Mouse (Mus musculus): ENCODE results near the gene Rgs8. TPM values are rescaled to one million over a fixed set of nuclear protein-coding genes. Genes with fewer than 3 reads are reported as not detected.

Rgs8 gene
- polyA plus RNA-seq, 1 experiment from 2014 or later: 0.61 TPM

GRCm38 (mm10) chr1:153662362-153662761, 9.5 kb downstream of the Rgs8 start:
- no peak for DNase-seq (ENCODE audit: low spot score)
- Histone ChIP-seq H3K4me3 (no peak overlapping the region), H3K9me3 (replicated peaks) (no peaks in the 10 kb centered on the region), H3K27ac (no peak overlapping the region), H3K4me1 (peaks cover 54% of the 10 kb centered on the region), H3K27me3 (ENCODE audit: low read depth, poor library complexity, severe bottlenecking) (peaks cover 81% of the 10 kb centered on the region), H3K36me3 (no peaks in the 10 kb centered on the region)
- WGBS: 55% methylated on average over 4 of the region's 4 CpGs

- H3K36me3 ChIP-seq: no peaks in the 10 kb centered on the region
- 6% methylated on average over 10 of the region's 10 CpGs for WGBS
- DNase-seq (ENCODE audit: low spot score): peak; percentile 58
- peaks cover 40% of the 10 kb centered on the region for H3K4me1 ChIP-seq
- peak overlapping the region; percentile 35 for H3K4me3 ChIP-seq
- H3K27ac ChIP-seq: peak overlapping the region; percentile 56; the same call in 1 of the 2 replicates
- no peaks in the 10 kb centered on the region for H3K9me3 ChIP-seq (replicated peaks)
- peaks cover 86% of the 10 kb centered on the region for H3K27me3 ChIP-seq (ENCODE audit: low read depth, poor library complexity, severe bottlenecking)
These were observed 12.4 kb downstream of the Rgs8 start for GRCm38 (mm10) chr1:153665066-153665715.

GRCm38 (mm10) chr1:153666236-153666635, 13.4 kb downstream of the Rgs8 start:
- no peak for DNase-seq (ENCODE audit: low spot score)
- no peak overlapping the region for H3K4me3 ChIP-seq
- H3K27me3 ChIP-seq (ENCODE audit: low read depth, poor library complexity, severe bottlenecking): peaks cover 86% of the 10 kb centered on the region
- H3K4me1 ChIP-seq: peaks cover 41% of the 10 kb centered on the region
- no peak overlapping the region for H3K27ac ChIP-seq
- 11% methylated on average over 1 of the region's 1 CpGs for WGBS
- H3K36me3 ChIP-seq: no peaks in the 10 kb centered on the region
- no peaks in the 10 kb centered on the region for H3K9me3 ChIP-seq (replicated peaks)

- no peaks in the 10 kb centered on the region for H3K9me3 ChIP-seq (replicated peaks)
These were observed 14.5 kb downstream of the Rgs8 start for GRCm38 (mm10) chr1:153667244-153667727.

DNA sequence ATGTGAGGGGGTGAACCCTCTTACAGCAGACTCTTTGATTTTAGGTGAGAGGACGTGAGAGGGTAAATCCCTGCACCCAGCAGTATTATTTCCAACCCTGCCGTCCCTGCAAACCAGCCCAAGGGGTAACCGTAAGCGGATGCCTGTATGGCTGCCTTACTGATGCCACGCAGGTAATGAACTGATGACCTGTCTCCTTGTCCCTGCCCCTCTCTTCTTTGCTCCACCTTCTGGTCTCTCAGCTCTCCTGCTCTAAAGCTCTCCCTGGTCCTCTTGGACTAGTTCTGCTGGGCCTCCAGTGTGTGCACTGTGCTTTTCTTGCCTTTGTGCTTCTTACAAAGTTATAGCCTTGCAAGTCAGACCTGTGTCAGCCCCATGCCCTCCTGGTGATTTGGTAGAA, 15.0 kb downstream of the Rgs8 start:
- Histone ChIP-seq H3K9me3 (replicated peaks) (no peaks in the 10 kb centered on the region), H3K36me3 (no peaks in the 10 kb centered on the region), H3K27ac (no peak overlapping the region), H3K4me1 (peaks cover 36% of the 10 kb centered on the region), H3K27me3 (ENCODE audit: low read depth, poor library complexity, severe bottlenecking) (peaks cover 77% of the 10 kb centered on the region), H3K4me3 (no peak overlapping the region)
- DNase-seq (ENCODE audit: low spot score): no peak
- WGBS: 57% methylated on average over 5 of the region's 5 CpGs

More at GRCm38 (mm10) chr1:153667244-153667727, 14.5 kb downstream of the Rgs8 start:
- H3K27ac ChIP-seq: no peak overlapping the region
- peaks cover 79% of the 10 kb centered on the region for H3K27me3 ChIP-seq (ENCODE audit: low read depth, poor library complexity, severe bottlenecking)
- H3K4me1 ChIP-seq: peaks cover 36% of the 10 kb centered on the region
- DNase-seq (ENCODE audit: low spot score): no peak
- WGBS: 68% methylated on average over 4 of the region's 4 CpGs
- no peak overlapping the region for H3K4me3 ChIP-seq
- no peaks in the 10 kb centered on the region for H3K36me3 ChIP-seq

DNA sequence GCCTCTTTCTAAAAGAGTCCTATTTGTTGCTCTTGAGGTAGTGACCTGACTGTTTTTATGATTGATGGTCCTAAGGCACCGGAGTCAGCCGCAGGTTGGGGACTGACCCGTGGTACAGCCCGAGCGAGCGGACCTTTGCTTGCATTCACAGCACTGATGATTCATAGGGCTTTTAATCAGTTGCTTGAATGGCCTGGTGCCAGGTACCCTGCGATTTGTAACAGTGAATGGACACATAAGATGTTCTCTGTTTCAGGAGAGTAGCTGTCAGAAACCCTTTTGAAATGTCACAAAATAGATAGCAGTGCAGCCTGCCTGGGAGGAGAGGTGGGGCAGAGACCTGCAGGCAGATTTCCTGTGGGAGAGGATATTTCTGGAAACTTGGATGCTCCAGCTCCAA, 16.3 kb downstream of the Rgs8 start:
- peaks cover 71% of the 10 kb centered on the region for H3K27me3 ChIP-seq (ENCODE audit: low read depth, poor library complexity, severe bottlenecking)
- no peak overlapping the region for H3K4me3 ChIP-seq
- no peaks in the 10 kb centered on the region for H3K36me3 ChIP-seq
- no peak for DNase-seq (ENCODE audit: low spot score)
- H3K9me3 ChIP-seq (replicated peaks): no peaks in the 10 kb centered on the region
- H3K4me1 ChIP-seq: peaks cover 36% of the 10 kb centered on the region
- 83% methylated on average over 7 of the region's 7 CpGs for WGBS
- H3K27ac ChIP-seq: no peak overlapping the region

DNA sequence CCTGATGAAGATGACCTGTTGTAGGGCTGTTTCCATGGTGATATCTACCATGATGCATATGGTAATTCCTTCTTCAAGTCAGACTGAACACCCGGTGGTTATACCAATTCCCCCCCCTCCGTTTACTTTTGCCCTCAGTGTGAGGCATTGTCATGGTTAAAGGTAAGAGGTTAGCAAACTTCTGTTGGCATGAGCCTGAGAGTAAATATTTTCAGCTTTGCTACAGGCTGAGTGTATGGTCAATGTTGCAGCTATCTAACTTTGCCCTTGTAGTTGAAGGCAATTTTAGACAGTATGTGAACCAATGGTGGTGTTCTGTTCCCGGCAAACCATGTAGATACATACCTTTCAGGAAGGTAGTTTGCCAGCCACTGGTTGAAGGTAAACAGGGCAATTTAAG, 16.9 kb downstream of the Rgs8 start:
- Histone ChIP-seq H3K4me1 (peaks cover 32% of the 10 kb centered on the region), H3K27me3 (ENCODE audit: low read depth, poor library complexity, severe bottlenecking) (peaks cover 65% of the 10 kb centered on the region)

GRCm38 (mm10) chr1:153671352-153671751, 18.5 kb downstream of the Rgs8 start:
- no peak overlapping the region for H3K4me3 ChIP-seq
- DNase-seq (ENCODE audit: low spot score): no peak
- 80% methylated on average over 3 of the region's 3 CpGs for WGBS
- H3K4me1 ChIP-seq: peaks cover 15% of the 10 kb centered on the region
- peaks cover 48% of the 10 kb centered on the region for H3K27me3 ChIP-seq (ENCODE audit: low read depth, poor library complexity, severe bottlenecking)
- H3K9me3 ChIP-seq (replicated peaks): no peaks in the 10 kb centered on the region
- H3K36me3 ChIP-seq: no peaks in the 10 kb centered on the region
- H3K27ac ChIP-seq: no peak overlapping the region

More for the DNA sequence above, 16.9 kb downstream of the Rgs8 start:
- Histone ChIP-seq H3K27ac (no peak overlapping the region), H3K9me3 (replicated peaks) (no peaks in the 10 kb centered on the region), H3K36me3 (no peaks in the 10 kb centered on the region), H3K4me3 (no peak overlapping the region)
- 68% methylated on average over 3 of the region's 3 CpGs for WGBS
- no peak for DNase-seq (ENCODE audit: low spot score)

- H3K4me3 ChIP-seq: no peak overlapping the region
- H3K27ac ChIP-seq: no peak overlapping the region
- peaks cover 4% of the 10 kb centered on the region for H3K4me1 ChIP-seq
- H3K27me3 ChIP-seq (ENCODE audit: low read depth, poor library complexity, severe bottlenecking): peaks cover 44% of the 10 kb centered on the region
- H3K36me3 ChIP-seq: no peaks in the 10 kb centered on the region
- no peaks in the 10 kb centered on the region for H3K9me3 ChIP-seq (replicated peaks)
- no peak for DNase-seq (ENCODE audit: low spot score)
- WGBS: 79% methylated on average over 9 of the region's 9 CpGs
These were observed 19.9 kb downstream of the Rgs8 start for GRCm38 (mm10) chr1:153672698-153673097.

- Histone ChIP-seq H3K9me3 (replicated peaks) (no peaks in the 10 kb centered on the region), H3K36me3 (no peaks in the 10 kb centered on the region), H3K4me3 (no peak overlapping the region), H3K27ac (no peak overlapping the region), H3K4me1 (peaks cover 4% of the 10 kb centered on the region), H3K27me3 (ENCODE audit: low read depth, poor library complexity, severe bottlenecking) (peaks cover 36% of the 10 kb centered on the region)
- no peak for DNase-seq (ENCODE audit: low spot score)
- 94% methylated on average over 12 of the region's 12 CpGs for WGBS
These were observed 21.1 kb downstream of the Rgs8 start for GRCm38 (mm10) chr1:153673900-153674299.

DNA sequence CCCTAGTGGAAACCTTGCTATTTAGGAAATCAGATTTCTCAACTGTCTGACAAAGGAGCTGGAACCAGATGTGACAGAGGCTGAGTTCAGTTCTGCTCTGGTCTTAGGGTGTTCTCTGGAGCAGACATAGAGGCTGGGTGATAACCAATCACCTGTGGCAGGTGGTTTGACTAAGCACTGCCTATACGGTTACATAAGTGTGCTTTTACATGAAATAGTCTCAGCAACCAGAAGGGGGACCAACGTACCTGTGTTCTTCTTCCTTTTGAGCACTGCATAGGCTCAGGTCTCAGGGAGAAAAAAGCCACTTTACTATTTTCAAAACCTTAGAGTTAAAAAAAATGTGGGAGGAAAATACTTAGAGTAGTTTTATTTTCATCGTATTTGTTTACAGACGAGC, 22.8 kb downstream of the Rgs8 start:
- H3K27me3 ChIP-seq (ENCODE audit: low read depth, poor library complexity, severe bottlenecking): peaks cover 24% of the 10 kb centered on the region
- 86% methylated on average over 4 of the region's 4 CpGs for WGBS
- H3K4me1 ChIP-seq: peaks cover 8% of the 10 kb centered on the region
- H3K36me3 ChIP-seq: no peaks in the 10 kb centered on the region
- H3K4me3 ChIP-seq: no peak overlapping the region
- H3K27ac ChIP-seq: no peak overlapping the region
- no peaks in the 10 kb centered on the region for H3K9me3 ChIP-seq (replicated peaks)
- DNase-seq (ENCODE audit: low spot score): no peak

GRCm38 (mm10) chr1:153677635-153678034, 24.8 kb downstream of the Rgs8 start:
- Histone ChIP-seq H3K4me1 (peaks cover 10% of the 10 kb centered on the region), H3K27me3 (ENCODE audit: low read depth, poor library complexity, severe bottlenecking) (peaks cover 15% of the 10 kb centered on the region; the same call in 1 of the 2 replicates), H3K36me3 (no peaks in the 10 kb centered on the region), H3K9me3 (replicated peaks) (no peaks in the 10 kb centered on the region), H3K4me3 (no peak overlapping the region), H3K27ac (no peak overlapping the region)
- WGBS: 58% methylated on average over 6 of the region's 6 CpGs
- no peak for DNase-seq (ENCODE audit: low spot score)

GRCm38 (mm10) chr1:153679147-153679546, 26.3 kb downstream of the Rgs8 start:
- 80% methylated on average over 10 of the region's 10 CpGs for WGBS
- H3K27ac ChIP-seq: no peak overlapping the region
- H3K4me3 ChIP-seq: no peak overlapping the region
- peaks cover 21% of the 10 kb centered on the region for H3K4me1 ChIP-seq
- no peak for DNase-seq (ENCODE audit: low spot score)
- no peaks in the 10 kb centered on the region for H3K36me3 ChIP-seq
- H3K27me3 ChIP-seq (ENCODE audit: low read depth, poor library complexity, severe bottlenecking): peaks cover 15% of the 10 kb centered on the region; the same call in 1 of the 2 replicates
- H3K9me3 ChIP-seq (replicated peaks): no peaks in the 10 kb centered on the region
